Mouse (Mus musculus) hindbrain, embryonic 11.5 days (tissue): ENCODE measurements around the gene Anks3. TPM values are rescaled to one million over a fixed set of nuclear protein-coding genes. Genes with fewer than 3 reads are reported as not detected.

Experiments
- ATAC-seq: fragments of 200-750 bp; cut with Nextera tagmentation; 2 replicates; pipeline ENCODE4 v1.8.0; 2017; ENCODE audit warnings: mild to moderate bottlenecking, moderate TSS enrichment, moderate library complexity; ENCODE audit not compliant: low FRiP score
- DNase-seq: peaks from one replicate; pipeline ENCODE4 v3.0.0-alpha.2; 2015; ENCODE audit warnings: low spot score
- H3K27ac ChIP-seq: fragments of 300-500 bp; sonication (generic); 2 replicates; pipeline ENCODE4 v1.5.1; 2014; ENCODE audit warnings: mild to moderate bottlenecking, low read depth, low read length
- H3K27me3 ChIP-seq: fragments of 300-500 bp; sonication (generic); 2 replicates; pipeline ENCODE4 v1.6.1; 2014; ENCODE audit warnings: mild to moderate bottlenecking, low read length, moderate library complexity, mixed read lengths; ENCODE audit not compliant: control insufficient read depth, insufficient read depth
- H3K36me3 ChIP-seq: fragments of 300-500 bp; sonication (generic); 2 replicates; pipeline ENCODE4 v1.6.1; 2014; ENCODE audit warnings: mild to moderate bottlenecking, low read length, moderate library complexity, mixed read lengths; ENCODE audit not compliant: control insufficient read depth, insufficient read depth
- H3K4me1 ChIP-seq: fragments of 300-500 bp; sonication (generic); replicated peaks from 2 replicates; pipeline ENCODE4 v1.6.1; 2014; ENCODE audit warnings: low read length, mixed read lengths; ENCODE audit not compliant: control insufficient read depth, insufficient read depth
- H3K4me2 ChIP-seq: fragments of 300-500 bp; sonication (generic); replicated peaks from 2 replicates; pipeline ENCODE4 v1.6.1; 2014; ENCODE audit warnings: mild to moderate bottlenecking, low read depth, low read length
- H3K4me3 ChIP-seq: fragments of 300-500 bp; sonication (generic); 2 replicates; pipeline ENCODE4 v1.5.1; 2014; ENCODE audit warnings: low read depth, low read length
- H3K9ac ChIP-seq: fragments of 300-500 bp; sonication (generic); 2 replicates; pipeline ENCODE4 v1.6.1; 2014; ENCODE audit warnings: low read depth, low read length
- H3K9me3 ChIP-seq: fragments of 300-500 bp; sonication (generic); 2 replicates; pipeline ENCODE4 v1.6.1; 2016; ENCODE audit warnings: low read length; ENCODE audit not compliant: control insufficient read depth
- WGBS: fragments of 180-500 bp; shearing (Covaris S2); extraction: QIAGEN DNeasy Blood & Tissue Kit; methylation state at CpG from one replicate; pipeline ENCODE4 v1.1.7; 2014; 5-methylcytosine and 5-hydroxymethylcytosine counted together
- polyA plus RNA-seq: library from polyadenylated mRNA; unstranded; fragments of >200 nt; fragmentation: Nextera tagmentation; extraction: Ambion mirVana; gene quantifications from 2 replicates; pipeline ENCODE4 v1.2.1, GENCODE M21; 2014

Anks3 gene
- polyA plus RNA-seq, 1 experiment from 2014 or later: 46.6 TPM

GRCm38 (mm10) chr16:4927967-4928366 is 36.0 kb downstream of the Anks3 start:
- DNase-seq: no peak
- Histone ChIP-seq H3K27me3 (no peaks in the 10 kb centered on the region), H3K36me3 (peaks cover 9% of the 10 kb centered on the region; the same call in 1 of the 2 replicates), H3K9me3 (no peaks in the 10 kb centered on the region), H3K4me3 (no peak overlapping the region), H3K4me2 (no peak overlapping the region), H3K27ac (no peak overlapping the region), H3K9ac (no peak overlapping the region), H3K4me1 (no peaks in the 10 kb centered on the region)
- 95% methylated on average over 7 of the region's 7 CpGs for WGBS
- ATAC-seq: no peak

GRCm38 (mm10) chr16:4923996-4924395 is 40.0 kb downstream of the Anks3 start:
- ATAC-seq (no peak), DNase-seq (no peak)
- H3K27ac ChIP-seq: no peak overlapping the region
- WGBS: 91% methylated on average over 5 of the region's 5 CpGs
- no peak overlapping the region for H3K4me3 ChIP-seq
- no peak overlapping the region for H3K9ac ChIP-seq
- H3K36me3 ChIP-seq: 0 out of 2 replicates have a peak, but pooled peaks cover 5% of the 10 kb centered on the region
- H3K4me1 ChIP-seq: no peaks in the 10 kb centered on the region
- no peaks in the 10 kb centered on the region for H3K9me3 ChIP-seq
- H3K27me3 ChIP-seq: no peaks in the 10 kb centered on the region
- H3K4me2 ChIP-seq: no peak overlapping the region

- no peak overlapping the region for H3K4me3 ChIP-seq
- H3K36me3 ChIP-seq: 0 out of 2 replicates have a peak, but pooled peaks cover 5% of the 10 kb centered on the region
- ATAC-seq (no peak), DNase-seq (no peak)
- no peak overlapping the region for H3K4me2 ChIP-seq
- no peaks in the 10 kb centered on the region for H3K4me1 ChIP-seq
- WGBS: 90% methylated on average over 6 of the region's 6 CpGs
- no peaks in the 10 kb centered on the region for H3K27me3 ChIP-seq
- H3K9me3 ChIP-seq: no peaks in the 10 kb centered on the region
- H3K27ac ChIP-seq: no peak overlapping the region
- H3K9ac ChIP-seq: no peak overlapping the region
These were observed 41.5 kb downstream of the Anks3 start for GRCm38 (mm10) chr16:4922481-4922880.

GRCm38 (mm10) chr16:4920556-4920955 is 43.4 kb downstream of the Anks3 start:
- no peak overlapping the region for H3K4me3 ChIP-seq
- 0 out of 2 replicates have a peak, but pooled peaks cover 3% of the 10 kb centered on the region for H3K36me3 ChIP-seq
- ATAC-seq: no peak
- no peaks in the 10 kb centered on the region for H3K4me1 ChIP-seq
- H3K27me3 ChIP-seq: no peaks in the 10 kb centered on the region
- H3K4me2 ChIP-seq: no peak overlapping the region
- no peak overlapping the region for H3K9ac ChIP-seq
- 81% methylated on average over 4 of the region's 4 CpGs for WGBS
- DNase-seq: no peak
- no peaks in the 10 kb centered on the region for H3K9me3 ChIP-seq
- no peak overlapping the region for H3K27ac ChIP-seq

GRCm38 (mm10) chr16:4916608-4917007 is 47.4 kb downstream of the Anks3 start:
- no peaks in the 10 kb centered on the region for H3K4me1 ChIP-seq
- H3K27me3 ChIP-seq: no peaks in the 10 kb centered on the region
- ATAC-seq (no peak), DNase-seq (no peak)
- H3K4me3 ChIP-seq: no peak overlapping the region
- H3K4me2 ChIP-seq: no peak overlapping the region
- no peaks in the 10 kb centered on the region for H3K9me3 ChIP-seq
- WGBS: 87% methylated on average over 2 of the region's 2 CpGs
- H3K36me3 ChIP-seq: no peaks in the 10 kb centered on the region
- H3K27ac ChIP-seq: no peak overlapping the region
- H3K9ac ChIP-seq: no peak overlapping the region

DNA sequence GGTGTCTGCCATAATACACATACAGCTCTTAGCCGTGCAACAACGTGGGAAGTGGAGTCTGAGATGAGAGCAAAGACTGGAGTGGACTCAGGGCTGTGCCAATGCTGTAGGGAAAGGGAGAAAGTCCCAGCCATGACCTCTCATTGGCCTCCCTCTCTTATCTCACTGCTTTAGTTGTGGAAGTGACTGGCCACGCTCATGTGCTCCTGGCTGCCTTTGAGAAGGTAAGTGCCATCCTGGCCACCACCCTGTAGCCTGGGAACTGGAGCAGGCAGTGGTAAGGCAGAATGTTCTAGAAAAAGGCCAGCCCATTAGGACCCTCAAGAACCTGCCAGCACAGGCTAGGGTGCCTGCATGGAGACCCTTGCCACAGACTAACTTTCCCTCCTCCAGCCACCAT is 48.1 kb downstream of the Anks3 start:
- Histone ChIP-seq H3K36me3 (no peaks in the 10 kb centered on the region), H3K9ac (no peak overlapping the region), H3K27me3 (no peaks in the 10 kb centered on the region), H3K4me3 (no peak overlapping the region), H3K4me1 (no peaks in the 10 kb centered on the region), H3K4me2 (no peak overlapping the region), H3K27ac (no peak overlapping the region), H3K9me3 (no peaks in the 10 kb centered on the region)
- DNase-seq (no peak), ATAC-seq (no peak)
- WGBS: 91% methylated on average over 3 of the region's 3 CpGs

DNA sequence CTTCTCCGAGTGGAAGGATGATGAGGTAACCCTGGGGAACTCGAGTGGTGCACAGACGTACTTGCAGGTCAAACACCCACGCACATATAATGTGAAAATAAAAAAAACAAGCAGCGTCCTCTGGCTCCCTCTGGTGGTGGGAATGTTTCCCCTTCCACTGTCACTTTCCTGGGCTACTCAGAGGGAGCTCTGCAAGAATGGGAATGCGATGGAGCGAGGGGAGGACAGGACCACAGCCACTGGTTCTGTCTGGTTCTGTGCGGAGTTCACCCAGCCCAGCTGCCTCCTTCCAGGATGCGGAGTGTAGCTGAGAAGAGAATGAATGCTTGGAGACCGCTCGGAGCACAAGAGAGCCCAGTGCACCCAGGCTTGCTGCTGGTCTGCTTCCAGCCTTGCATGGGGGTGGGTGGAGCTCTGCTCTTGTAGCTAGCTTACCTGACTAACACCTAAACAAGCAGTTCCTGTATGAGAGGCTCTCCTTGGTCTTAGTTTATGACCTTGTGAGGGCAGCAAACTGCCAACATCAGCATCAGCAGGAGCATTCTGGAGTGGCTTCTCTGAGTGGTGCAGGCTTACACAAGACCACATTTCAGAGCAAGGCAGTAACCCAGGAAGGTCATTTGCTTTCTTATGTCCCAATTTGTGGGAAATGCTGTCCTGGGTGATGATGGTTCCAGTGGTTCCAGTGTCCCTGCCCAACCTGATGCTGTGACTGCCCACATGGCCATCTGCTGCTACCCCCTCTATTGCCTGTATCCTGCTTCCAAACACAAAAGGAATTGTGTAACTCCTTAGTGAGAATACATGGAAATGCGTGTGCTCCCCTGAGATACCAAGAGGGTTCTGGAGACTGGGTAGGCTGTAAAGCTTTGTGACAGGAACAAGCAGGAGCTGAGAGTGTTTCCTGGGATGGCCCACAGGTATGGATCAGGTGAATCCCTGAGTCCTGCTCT is 49.9 kb downstream of the Anks3 start:
- peak; percentile 63 for ATAC-seq
- 39% methylated on average over 12 of the region's 12 CpGs for WGBS
- Histone ChIP-seq H3K4me1 (no peaks in the 10 kb centered on the region), H3K27ac (0 out of 2 replicates have a peak overlapping the region, but pooled peaks have one; percentile 27), H3K9ac (no peak overlapping the region), H3K27me3 (no peaks in the 10 kb centered on the region), H3K9me3 (no peaks in the 10 kb centered on the region), H3K4me3 (no peak overlapping the region), H3K4me2 (no peak overlapping the region), H3K36me3 (no peaks in the 10 kb centered on the region)
- peak; percentile 86 for DNase-seq

DNA sequence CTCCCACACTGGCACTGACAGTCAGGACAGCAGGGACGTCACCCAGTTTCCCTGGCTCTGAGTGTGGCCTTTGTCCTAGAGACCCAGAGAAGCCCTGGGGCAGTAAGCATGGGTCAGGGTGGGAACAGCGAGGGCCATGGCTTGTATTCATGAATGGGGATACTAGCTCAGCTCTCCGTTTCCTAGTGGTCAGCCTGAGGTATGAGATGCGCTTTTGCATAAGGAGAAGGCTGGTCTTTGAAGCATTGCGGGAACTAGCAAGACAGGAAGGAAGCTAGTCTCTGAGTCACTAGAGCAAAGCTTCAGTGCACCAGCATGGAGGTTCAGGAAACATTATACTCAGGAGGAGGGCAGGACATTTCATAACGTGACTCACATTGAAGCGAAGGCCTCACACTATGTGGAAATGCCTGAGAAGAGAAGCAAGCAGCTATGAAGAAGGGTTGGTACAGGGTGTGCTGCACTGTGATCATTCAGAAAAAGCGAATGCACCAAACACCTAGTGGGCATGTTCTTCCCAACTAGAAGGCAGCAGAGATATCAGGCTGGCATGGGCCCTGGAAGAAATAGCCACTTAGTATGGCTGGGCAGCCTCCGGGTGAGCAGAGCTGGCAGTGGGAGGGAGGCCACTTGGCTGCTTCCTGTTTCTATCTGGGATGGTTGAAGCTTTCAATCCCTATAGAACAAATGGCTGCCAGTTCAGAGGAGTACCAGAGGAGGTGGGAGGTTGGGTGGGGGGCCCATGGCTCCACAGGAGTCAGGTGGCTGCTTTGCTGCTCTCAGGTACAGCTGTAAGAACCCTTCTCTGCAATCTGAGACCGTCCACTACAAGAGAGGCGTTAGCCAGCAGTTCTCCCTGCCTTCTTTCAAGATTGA is 50.9 kb downstream of the Anks3 start:
- Histone ChIP-seq H3K4me3 (no peak overlapping the region), H3K9me3 (no peaks in the 10 kb centered on the region), H3K9ac (no peak overlapping the region), H3K27me3 (no peaks in the 10 kb centered on the region), H3K36me3 (no peaks in the 10 kb centered on the region), H3K27ac (0 out of 2 replicates have a peak overlapping the region, but pooled peaks have one; percentile 27), H3K4me2 (no peak overlapping the region), H3K4me1 (no peaks in the 10 kb centered on the region)
- ATAC-seq (peak; percentile 47), DNase-seq (no peak)
- 77% methylated on average over 11 of the region's 11 CpGs for WGBS
